Mouse (Mus musculus): ENCODE results near the gene Ezr. TPM values are rescaled to one million over a fixed set of nuclear protein-coding genes. Genes with fewer than 3 reads are reported as not detected.

Ezr gene
- polyA plus RNA-seq, 1 experiment from 2014 or later, result 31.9 TPM

- Histone ChIP-seq H3K4me2 (ENCODE audit: low read length) (no peak overlapping the region), H3K9me3 (replicated peaks; ENCODE audit: control insufficient read depth, low read length, poor library complexity, severe bottlenecking) (no peaks in the 10 kb centered on the region), H3K27ac (ENCODE audit: low read length) (no peak overlapping the region), H3K9ac (ENCODE audit: low read depth, low read length) (no peak overlapping the region), H3K27me3 (ENCODE audit: control insufficient read depth, insufficient read depth, low read depth, low read length) (no peaks in the 10 kb centered on the region), H3K36me3 (ENCODE audit: control insufficient read depth, insufficient read depth, low read length) (no peaks in the 10 kb centered on the region), H3K4me1 (ENCODE audit: control insufficient read depth, insufficient read depth, low read length) (peaks cover 16% of the 10 kb centered on the region), H3K4me3 (ENCODE audit: low read depth, low read length) (no peak overlapping the region)
- WGBS, result 89% methylated on average over 13 of the region's 13 CpGs
- no peak for ATAC-seq
Measured at GRCm38 (mm10) chr17:6739266-6739665, 43.3 kb downstream of the Ezr start.

GRCm38 (mm10) chr17:6738836-6739235 is 43.7 kb downstream of the Ezr start:
- Histone ChIP-seq H3K36me3 (ENCODE audit: control insufficient read depth, insufficient read depth, low read length) (no peaks in the 10 kb centered on the region), H3K9me3 (replicated peaks; ENCODE audit: control insufficient read depth, low read length, poor library complexity, severe bottlenecking) (no peaks in the 10 kb centered on the region), H3K4me1 (ENCODE audit: control insufficient read depth, insufficient read depth, low read length) (peaks cover 16% of the 10 kb centered on the region), H3K27me3 (ENCODE audit: control insufficient read depth, insufficient read depth, low read depth, low read length) (no peaks in the 10 kb centered on the region), H3K27ac (ENCODE audit: low read length) (no peak overlapping the region), H3K9ac (ENCODE audit: low read depth, low read length) (no peak overlapping the region), H3K4me2 (ENCODE audit: low read length) (no peak overlapping the region), H3K4me3 (ENCODE audit: low read depth, low read length) (no peak overlapping the region)
- no peak for ATAC-seq
- 91% methylated on average over 7 of the region's 7 CpGs for WGBS

- H3K9me3 ChIP-seq (replicated peaks; ENCODE audit: control insufficient read depth, low read length, poor library complexity, severe bottlenecking), result no peaks in the 10 kb centered on the region
- H3K27me3 ChIP-seq (ENCODE audit: control insufficient read depth, insufficient read depth, low read depth, low read length), result no peaks in the 10 kb centered on the region
- no peak for ATAC-seq
- peaks cover 16% of the 10 kb centered on the region for H3K4me1 ChIP-seq (ENCODE audit: control insufficient read depth, insufficient read depth, low read length)
- H3K4me2 ChIP-seq (ENCODE audit: low read length), result no peak overlapping the region
- no peak overlapping the region for H3K27ac ChIP-seq (ENCODE audit: low read length)
- WGBS, result 69% methylated on average over 12 of the region's 12 CpGs
- no peaks in the 10 kb centered on the region for H3K36me3 ChIP-seq (ENCODE audit: control insufficient read depth, insufficient read depth, low read length)
- H3K9ac ChIP-seq (ENCODE audit: low read depth, low read length), result no peak overlapping the region
- H3K4me3 ChIP-seq (ENCODE audit: low read depth, low read length), result no peak overlapping the region
Measured at GRCm38 (mm10) chr17:6737273-6737997, 45.1 kb downstream of the Ezr start.

- Histone ChIP-seq H3K9ac (ENCODE audit: low read depth, low read length) (no peak overlapping the region), H3K4me2 (ENCODE audit: low read length) (no peak overlapping the region), H3K4me1 (ENCODE audit: control insufficient read depth, insufficient read depth, low read length) (peaks cover 8% of the 10 kb centered on the region; the same call in 1 of the 2 replicates), H3K9me3 (replicated peaks; ENCODE audit: control insufficient read depth, low read length, poor library complexity, severe bottlenecking) (no peaks in the 10 kb centered on the region), H3K27me3 (ENCODE audit: control insufficient read depth, insufficient read depth, low read depth, low read length) (no peaks in the 10 kb centered on the region), H3K36me3 (ENCODE audit: control insufficient read depth, insufficient read depth, low read length) (no peaks in the 10 kb centered on the region), H3K27ac (ENCODE audit: low read length) (no peak overlapping the region), H3K4me3 (ENCODE audit: low read depth, low read length) (no peak overlapping the region)
- 19% methylated on average over 15 of the region's 15 CpGs for WGBS
- no peak for ATAC-seq
Measured at GRCm38 (mm10) chr17:6736306-6737272, 46.0 kb downstream of the Ezr start.

- no peak overlapping the region for H3K27ac ChIP-seq (ENCODE audit: low read length)
- 93% methylated on average over 12 of the region's 12 CpGs for whole genome bisulfite sequencing
Measured at GRCm38 (mm10) chr17:6734746-6735441, 47.7 kb downstream of the Ezr start.

GRCm38 (mm10) chr17:6733322-6733875 is 49.2 kb downstream of the Ezr start:
- ATAC-seq, result no peak
- WGBS, result 95% methylated on average over 10 of the region's 10 CpGs

More at GRCm38 (mm10) chr17:6734746-6735441, 47.7 kb downstream of the Ezr start:
- ATAC-seq, result no peak
- Histone ChIP-seq H3K4me1 (ENCODE audit: control insufficient read depth, insufficient read depth, low read length) (peaks cover 7% of the 10 kb centered on the region; the same call in 1 of the 2 replicates), H3K9ac (ENCODE audit: low read depth, low read length) (no peak overlapping the region), H3K9me3 (replicated peaks; ENCODE audit: control insufficient read depth, low read length, poor library complexity, severe bottlenecking) (no peaks in the 10 kb centered on the region), H3K4me3 (ENCODE audit: low read depth, low read length) (no peak overlapping the region), H3K36me3 (ENCODE audit: control insufficient read depth, insufficient read depth, low read length) (no peaks in the 10 kb centered on the region), H3K4me2 (ENCODE audit: low read length) (no peak overlapping the region), H3K27me3 (ENCODE audit: control insufficient read depth, insufficient read depth, low read depth, low read length) (no peaks in the 10 kb centered on the region)

GRCm38 (mm10) chr17:6732665-6733064 is 49.9 kb downstream of the Ezr start:
- 96% methylated on average over 4 of the region's 4 CpGs for WGBS
- H3K4me2 ChIP-seq (ENCODE audit: low read length), result no peak overlapping the region

More at GRCm38 (mm10) chr17:6733322-6733875, 49.2 kb downstream of the Ezr start:
- Histone ChIP-seq H3K4me3 (ENCODE audit: low read depth, low read length) (no peak overlapping the region), H3K36me3 (ENCODE audit: control insufficient read depth, insufficient read depth, low read length) (no peaks in the 10 kb centered on the region), H3K4me2 (ENCODE audit: low read length) (no peak overlapping the region), H3K27ac (ENCODE audit: low read length) (no peak overlapping the region), H3K27me3 (ENCODE audit: control insufficient read depth, insufficient read depth, low read depth, low read length) (no peaks in the 10 kb centered on the region), H3K9me3 (replicated peaks; ENCODE audit: control insufficient read depth, low read length, poor library complexity, severe bottlenecking) (no peaks in the 10 kb centered on the region), H3K9ac (ENCODE audit: low read depth, low read length) (no peak overlapping the region), H3K4me1 (ENCODE audit: control insufficient read depth, insufficient read depth, low read length) (peaks cover 10% of the 10 kb centered on the region; the same call in 1 of the 2 replicates)

GRCm38 (mm10) chr17:6731634-6732033 is 51.0 kb downstream of the Ezr start:
- no peak overlapping the region for H3K4me3 ChIP-seq (ENCODE audit: low read depth, low read length)
- H3K4me1 ChIP-seq (ENCODE audit: control insufficient read depth, insufficient read depth, low read length), result peaks cover 4% of the 10 kb centered on the region; the same call in 1 of the 2 replicates
- no peaks in the 10 kb centered on the region for H3K9me3 ChIP-seq (replicated peaks; ENCODE audit: control insufficient read depth, low read length, poor library complexity, severe bottlenecking)
- no peaks in the 10 kb centered on the region for H3K36me3 ChIP-seq (ENCODE audit: control insufficient read depth, insufficient read depth, low read length)
- no peak for ATAC-seq
- H3K27ac ChIP-seq (ENCODE audit: low read length), result no peak overlapping the region
- H3K27me3 ChIP-seq (ENCODE audit: control insufficient read depth, insufficient read depth, low read depth, low read length), result no peaks in the 10 kb centered on the region
- H3K9ac ChIP-seq (ENCODE audit: low read depth, low read length), result no peak overlapping the region
- no peak overlapping the region for H3K4me2 ChIP-seq (ENCODE audit: low read length)
- WGBS, result 86% methylated on average over 12 of the region's 12 CpGs

More at GRCm38 (mm10) chr17:6732665-6733064, 49.9 kb downstream of the Ezr start:
- no peaks in the 10 kb centered on the region for H3K36me3 ChIP-seq (ENCODE audit: control insufficient read depth, insufficient read depth, low read length)
- H3K9ac ChIP-seq (ENCODE audit: low read depth, low read length), result no peak overlapping the region
- H3K27me3 ChIP-seq (ENCODE audit: control insufficient read depth, insufficient read depth, low read depth, low read length), result no peaks in the 10 kb centered on the region
- H3K4me3 ChIP-seq (ENCODE audit: low read depth, low read length), result no peak overlapping the region
- peaks cover 10% of the 10 kb centered on the region; the same call in 1 of the 2 replicates for H3K4me1 ChIP-seq (ENCODE audit: control insufficient read depth, insufficient read depth, low read length)
- no peak overlapping the region for H3K27ac ChIP-seq (ENCODE audit: low read length)
- no peak for ATAC-seq
- H3K9me3 ChIP-seq (replicated peaks; ENCODE audit: control insufficient read depth, low read length, poor library complexity, severe bottlenecking), result no peaks in the 10 kb centered on the region

All from midbrain, embryonic 16.5 days (tissue).